Mouse (Mus musculus) G1E (cell line): ENCODE measurements around the gene Shbg.

Experiments
- CTCF ChIP-seq: IDR thresholded peaks from 2 replicates; pipeline ENCODE4 v1.5.1; 2012; ENCODE audit warnings: low read depth, low read length, inconsistent platforms, mixed read lengths
- GATA1 ChIP-seq: IDR thresholded peaks from 2 replicates; pipeline ENCODE4 v1.6.1; 2012; ENCODE audit warnings: borderline replicate concordance, low read length, inconsistent platforms, mixed read lengths
- POLR2AphosphoS5 ChIP-seq: IDR thresholded peaks from 2 replicates; pipeline ENCODE4 v1.6.1; 2012; ENCODE audit warnings: low read depth, low read length, inconsistent platforms; ENCODE audit not compliant: insufficient replicate concordance
- TAL1 ChIP-seq: conservative IDR thresholded peaks from 2 replicates; pipeline ENCODE4 v1.6.1; 2012; ENCODE audit warnings: low read depth, low read length, inconsistent platforms, mixed read lengths

- no peak for TF ChIP-seq CTCF
- no peak for TF ChIP-seq TAL1
- TF ChIP-seq GATA1: no peak
- no peak for TF ChIP-seq POLR2AphosphoS5
These were observed 13.4 kb downstream of the Shbg start for GRCm38 (mm10) chr11:69604347-69604746.
